In the genomic region with DNA sequence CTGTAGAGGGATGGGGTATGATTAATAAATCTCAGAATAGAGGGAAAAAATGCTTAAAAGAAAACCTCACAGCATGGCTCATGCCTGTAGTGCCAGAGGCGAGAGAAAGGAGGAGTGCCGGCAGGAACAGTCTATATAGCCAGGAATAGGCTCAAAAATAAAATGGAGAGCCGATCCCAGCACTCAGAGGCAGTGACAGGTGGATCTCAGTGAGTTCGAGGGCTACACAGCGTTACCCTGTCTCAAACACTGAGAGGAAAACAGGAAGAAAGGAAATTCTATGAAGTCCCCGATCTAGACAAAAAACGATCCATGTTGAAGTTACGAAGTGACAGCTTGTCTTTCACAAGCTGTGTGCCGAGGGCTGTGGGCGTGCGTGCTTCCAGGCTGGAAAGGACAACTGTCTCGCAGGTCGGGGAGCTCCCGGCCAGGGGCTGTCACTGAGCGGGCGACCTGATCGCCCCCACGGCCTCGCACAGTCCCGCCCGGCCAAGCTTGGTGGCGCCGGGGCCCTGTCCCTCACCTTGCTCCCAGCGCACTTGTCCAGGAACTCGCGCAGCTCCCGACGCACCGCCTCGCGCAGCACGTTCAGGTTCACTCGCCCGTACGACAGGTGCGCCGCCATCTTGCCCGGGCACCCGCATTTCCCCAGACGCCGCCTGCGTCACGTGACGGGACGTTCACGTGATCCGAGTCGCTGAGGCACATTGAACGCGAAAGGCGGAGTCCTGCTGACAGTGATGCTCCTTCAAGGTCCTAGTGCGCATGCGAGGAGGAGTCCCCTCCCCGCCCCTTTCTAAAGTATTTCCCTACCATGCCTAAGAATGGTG, we compare ENCODE assay signal across 7 mouse cellular contexts. TPM values are rescaled to one million over a fixed set of nuclear protein-coding genes. Genes with fewer than 3 reads are reported as not detected.
DNase-seq lines count a peak whose midpoint lies in the region; ATAC-seq lines count a peak whose summit lies in the region.

A gene (minus strand): TSS at position 682 of the 830 bp plus-strand sequence.

- peak within 1 kb of the TSS; percentile 97 for H3K4me3 ChIP-seq in intestine, embryonic 15.5 days (replicated peaks)
- peak within 1 kb of the TSS; percentile 97 for H3K4me3 ChIP-seq in midbrain, embryonic 10.5 days

- DNase-seq in adrenal gland, adult 2 months, result peak; percentile 97
- DNase-seq in embryo, embryonic 11.5 days (ENCODE audit: low read depth, low spot score), result peak; percentile 100
- peak; percentile 93 to 99 for DNase-seq in gastrocnemius, postnatal 36 days
- DNase-seq in left cerebral cortex, postnatal 25 days (ENCODE audit: low spot score in 2 of 2), result peak; percentile 99
- peak; percentile 99 for DNase-seq in midbrain, embryonic 10.5 days (ENCODE audit: low spot score)
- peak; percentile 99 for DNase-seq in right cerebral cortex, postnatal 4 days

- WGBS in intestine, embryonic 15.5 days, result under 1% methylated on average over 53 of the region's 54 CpGs
- under 1% methylated on average over 54 of the region's 54 CpGs for WGBS in midbrain, embryonic 10.5 days

- ATAC-seq in intestine, embryonic 15.5 days, result peak; percentile 95

- H3K27me3 ChIP-seq in intestine, embryonic 15.5 days (replicated peaks), result no peaks in the 10 kb centered on the region
- no peaks in the 10 kb centered on the region for H3K27me3 ChIP-seq in midbrain, embryonic 10.5 days (ENCODE audit: low read depth, poor library complexity, severe bottlenecking)

- no peaks in the 10 kb centered on the region for H3K9me3 ChIP-seq in intestine, embryonic 15.5 days
- no peaks in the 10 kb centered on the region for H3K9me3 ChIP-seq in midbrain, embryonic 10.5 days (replicated peaks)

- 0 out of 2 replicates have a peak, but pooled peaks cover 6% of the 10 kb centered on the region for H3K4me1 ChIP-seq in intestine, embryonic 15.5 days (replicated peaks)
- peaks cover 14% of the 10 kb centered on the region for H3K4me1 ChIP-seq in midbrain, embryonic 10.5 days

- H3K9ac ChIP-seq in intestine, embryonic 15.5 days, result peak within 1 kb of the TSS; percentile 73

- intact Hi-C loops in gastrocnemius, postnatal 36 days (cut with DNase I), result no loop called here
- intact Hi-C loops in left cerebral cortex, postnatal 25 days (cut with DNase I), result loop anchor here (5.0 kb wide), 1 partner anchor 35 kb away; no protein-coding TSS in a partner anchor

- peak within 1 kb of the TSS; percentile 64; the same call in 1 of the 2 replicates for H3K27ac ChIP-seq in intestine, embryonic 15.5 days
- H3K27ac ChIP-seq in midbrain, embryonic 10.5 days (replicated peaks), result peak within 1 kb of the TSS; percentile 88

- peaks cover 3% of the 10 kb centered on the region; the same call in 1 of the 2 replicates for H3K36me3 ChIP-seq in intestine, embryonic 15.5 days
- H3K36me3 ChIP-seq in midbrain, embryonic 10.5 days, result peaks cover 41% of the 10 kb centered on the region

- H3K4me2 ChIP-seq in intestine, embryonic 15.5 days (replicated peaks), result peak within 1 kb of the TSS; percentile 86

RNA-seq across cellular contexts. Expression of the gene that starts here (rescaled TPM):
- total RNA-seq in adrenal gland, adult 2 months (2021), result 10 to 100 TPM; 37.9 to 50.1 TPM
- 10.7 and 12.5 TPM in 2 replicates for polyA plus RNA-seq in adrenal gland, adult 2 months (2012; rRNA removed)
- 10 to 100 TPM; 28.6 to 31.1 TPM for total RNA-seq in gastrocnemius, postnatal 36 days (2021)
- polyA plus RNA-seq in intestine, embryonic 15.5 days (2015; fragmentation: Nextera tagmentation; extraction: Ambion mirVana), result 24.4 and 28.9 TPM in 2 replicates
- 10 to 100 TPM; 90.6 to 93.1 TPM for total RNA-seq in left cerebral cortex, postnatal 25 days (2021)
- polyA plus RNA-seq in midbrain, embryonic 10.5 days (2016; fragmentation: Nextera tagmentation; extraction: Ambion mirVana), result 30.4 and 34.1 TPM in 2 replicates

Comparison
In these comparisons a context has a peak if more than half of its experiments do, and no peak if none do; other contexts are left out.
1. Peak in every context shown above with its lines: DNase-seq, ATAC-seq, H3K4me3 ChIP-seq and H3K27ac ChIP-seq.